Mouse (Mus musculus) cerebellum, adult 11 months (tissue): Measurements from ENCODE around the gene Lingo2.

Source experiments
- DNase-seq: peaks from one replicate; pipeline ENCODE4 v3.0.0; 2022

Gene Lingo2

GRCm38 (mm10) chr4:36951150-36951954, at the start of gene Lingo2:
Gene Lingo2 (minus strand): TSS chr4:36951747.
- no peak for DNase-seq

- no peak for DNase-seq
Measured at GRCm38 (mm10) chr4:36973358-36973757, 21.8 kb upstream of the Lingo2 start.

GRCm38 (mm10) chr4:36952431-36953429, 1.2 kb upstream of the Lingo2 start:
- DNase-seq: no peak

GRCm38 (mm10) chr4:36951955-36952215, 338 bp upstream of the Lingo2 start:
- DNase-seq: no peak

- no peak for DNase-seq
Measured at GRCm38 (mm10) chr4:36950790-36951149, 777 bp downstream of the Lingo2 start.

- no peak for DNase-seq
Measured at GRCm38 (mm10) chr4:36950021-36950751, 1.4 kb downstream of the Lingo2 start.

- no peak for DNase-seq
Measured at GRCm38 (mm10) chr4:36890810-36891209, 60.7 kb downstream of the Lingo2 start.

- DNase-seq: no peak
Measured at GRCm38 (mm10) chr4:36890365-36890764, 61.2 kb downstream of the Lingo2 start.

GRCm38 (mm10) chr4:36874781-36875180, 76.8 kb downstream of the Lingo2 start:
- DNase-seq: no peak

- no peak for DNase-seq
Measured at GRCm38 (mm10) chr4:36824982-36825381, 126.6 kb downstream of the Lingo2 start.

- DNase-seq: no peak
Measured at GRCm38 (mm10) chr4:36821914-36822313, 129.6 kb downstream of the Lingo2 start.

- DNase-seq: no peak
Measured at GRCm38 (mm10) chr4:36775088-36775487, 176.5 kb downstream of the Lingo2 start.

GRCm38 (mm10) chr4:36730691-36731090, 220.9 kb downstream of the Lingo2 start:
- no peak for DNase-seq

GRCm38 (mm10) chr4:36716411-36716810, 235.1 kb downstream of the Lingo2 start:
- DNase-seq: no peak

GRCm38 (mm10) chr4:36698888-36699287, 252.7 kb downstream of the Lingo2 start:
- DNase-seq: no peak

GRCm38 (mm10) chr4:36696810-36697209, 254.7 kb downstream of the Lingo2 start:
- no peak for DNase-seq

GRCm38 (mm10) chr4:36659920-36660319, 291.6 kb downstream of the Lingo2 start:
- no peak for DNase-seq

GRCm38 (mm10) chr4:36647753-36648152, 303.8 kb downstream of the Lingo2 start:
- no peak for DNase-seq

- no peak for DNase-seq
Measured at GRCm38 (mm10) chr4:36635666-36636065, 315.9 kb downstream of the Lingo2 start.

GRCm38 (mm10) chr4:36576801-36577200, 374.7 kb downstream of the Lingo2 start:
- no peak for DNase-seq

GRCm38 (mm10) chr4:36576256-36576655, 375.3 kb downstream of the Lingo2 start:
- DNase-seq: no peak

GRCm38 (mm10) chr4:36566544-36566943, 385.0 kb downstream of the Lingo2 start:
- DNase-seq: no peak

- DNase-seq: no peak
Measured at GRCm38 (mm10) chr4:36560997-36561396, 390.6 kb downstream of the Lingo2 start.
